Mouse (Mus musculus) hindbrain, embryonic 11.5 days (tissue): ENCODE measurements at regions not wholly inside any gene's neighbourhood (a gene's known extent, or its start where the extent isn't known, plus 50 kb on each side); places are given as distances from the start of the nearest gene placed in this dataset.

Experiments used
- ATAC-seq: fragments of 200-750 bp; cut with Nextera tagmentation; 2 replicates; pipeline ENCODE4 v1.8.0; 2017; ENCODE audit warnings: mild to moderate bottlenecking, moderate TSS enrichment, moderate library complexity; ENCODE audit not compliant: low FRiP score
- DNase-seq: peaks from one replicate; pipeline ENCODE4 v3.0.0-alpha.2; 2015; ENCODE audit warnings: low spot score
- H3K27ac ChIP-seq: fragments of 300-500 bp; sonication (generic); 2 replicates; pipeline ENCODE4 v1.5.1; 2014; ENCODE audit warnings: mild to moderate bottlenecking, low read depth, low read length
- H3K27me3 ChIP-seq: fragments of 300-500 bp; sonication (generic); 2 replicates; pipeline ENCODE4 v1.6.1; 2014; ENCODE audit warnings: mild to moderate bottlenecking, low read length, moderate library complexity, mixed read lengths; ENCODE audit not compliant: control insufficient read depth, insufficient read depth
- H3K36me3 ChIP-seq: fragments of 300-500 bp; sonication (generic); 2 replicates; pipeline ENCODE4 v1.6.1; 2014; ENCODE audit warnings: mild to moderate bottlenecking, low read length, moderate library complexity, mixed read lengths; ENCODE audit not compliant: control insufficient read depth, insufficient read depth
- H3K4me1 ChIP-seq: fragments of 300-500 bp; sonication (generic); replicated peaks from 2 replicates; pipeline ENCODE4 v1.6.1; 2014; ENCODE audit warnings: low read length, mixed read lengths; ENCODE audit not compliant: control insufficient read depth, insufficient read depth
- H3K4me2 ChIP-seq: fragments of 300-500 bp; sonication (generic); replicated peaks from 2 replicates; pipeline ENCODE4 v1.6.1; 2014; ENCODE audit warnings: mild to moderate bottlenecking, low read depth, low read length
- H3K4me3 ChIP-seq: fragments of 300-500 bp; sonication (generic); 2 replicates; pipeline ENCODE4 v1.5.1; 2014; ENCODE audit warnings: low read depth, low read length
- H3K9ac ChIP-seq: fragments of 300-500 bp; sonication (generic); 2 replicates; pipeline ENCODE4 v1.6.1; 2014; ENCODE audit warnings: low read depth, low read length
- H3K9me3 ChIP-seq: fragments of 300-500 bp; sonication (generic); 2 replicates; pipeline ENCODE4 v1.6.1; 2016; ENCODE audit warnings: low read length; ENCODE audit not compliant: control insufficient read depth
- WGBS: fragments of 180-500 bp; shearing (Covaris S2); extraction: QIAGEN DNeasy Blood & Tissue Kit; methylation state at CpG from one replicate; pipeline ENCODE4 v1.1.7; 2014; 5-methylcytosine and 5-hydroxymethylcytosine counted together

DNA sequence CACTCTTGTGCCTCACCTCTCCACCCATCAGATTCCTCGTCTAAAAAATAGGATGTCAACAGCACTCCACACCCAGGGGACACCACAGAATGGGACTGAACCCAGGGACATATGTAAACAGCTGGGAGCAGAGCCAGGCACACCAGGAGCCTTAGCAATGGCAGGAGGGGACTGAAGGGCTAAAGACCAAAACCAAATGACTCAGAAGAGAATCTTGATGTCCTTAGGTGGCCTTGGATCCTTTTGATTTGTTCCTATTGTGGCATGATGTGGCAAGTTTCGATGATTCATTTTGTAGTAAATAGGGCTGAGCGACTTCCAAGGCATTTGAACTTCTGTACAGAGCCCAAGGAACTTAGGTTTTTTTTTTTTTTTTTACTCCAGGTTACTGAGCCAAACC lies 233.4 kb downstream of the Snx10 start:
- ATAC-seq (no peak), DNase-seq (no peak)
- 74% methylated on average over 3 of the region's 3 CpGs for WGBS
- Histone ChIP-seq H3K27me3 (no peaks in the 10 kb centered on the region), H3K27ac (no peak overlapping the region), H3K9ac (no peak overlapping the region), H3K4me1 (no peaks in the 10 kb centered on the region), H3K4me2 (no peak overlapping the region), H3K36me3 (no peaks in the 10 kb centered on the region), H3K9me3 (no peaks in the 10 kb centered on the region), H3K4me3 (no peak overlapping the region)

GRCm38 (mm10) chr6:51757746-51758145 lies 234.0 kb downstream of the Snx10 start:
- Histone ChIP-seq H3K4me1 (no peaks in the 10 kb centered on the region), H3K4me3 (no peak overlapping the region), H3K9me3 (no peaks in the 10 kb centered on the region), H3K36me3 (no peaks in the 10 kb centered on the region), H3K27me3 (no peaks in the 10 kb centered on the region), H3K4me2 (no peak overlapping the region), H3K27ac (no peak overlapping the region), H3K9ac (no peak overlapping the region)
- no peak for ATAC-seq
- 90% methylated on average over 4 of the region's 4 CpGs for WGBS
- DNase-seq, result no peak

- Histone ChIP-seq H3K4me3 (no peak overlapping the region), H3K9ac (no peak overlapping the region), H3K36me3 (no peaks in the 10 kb centered on the region), H3K27me3 (no peaks in the 10 kb centered on the region), H3K9me3 (no peaks in the 10 kb centered on the region), H3K27ac (no peak overlapping the region), H3K4me2 (no peak overlapping the region), H3K4me1 (no peaks in the 10 kb centered on the region)
- DNase-seq (no peak), ATAC-seq (no peak)
- 83% methylated on average over 3 of the region's 3 CpGs for WGBS
Observed at GRCm38 (mm10) chr6:51758781-51759180, 235.1 kb downstream of the Snx10 start.

- Histone ChIP-seq H3K36me3 (no peaks in the 10 kb centered on the region), H3K4me1 (no peaks in the 10 kb centered on the region), H3K27me3 (no peaks in the 10 kb centered on the region), H3K4me2 (no peak overlapping the region), H3K4me3 (no peak overlapping the region), H3K9me3 (no peaks in the 10 kb centered on the region), H3K9ac (no peak overlapping the region), H3K27ac (no peak overlapping the region)
- 63% methylated on average over 5 of the region's 5 CpGs for WGBS
- DNase-seq (no peak), ATAC-seq (no peak)
Observed at GRCm38 (mm10) chr6:51760372-51760771, 236.7 kb downstream of the Snx10 start.

DNA sequence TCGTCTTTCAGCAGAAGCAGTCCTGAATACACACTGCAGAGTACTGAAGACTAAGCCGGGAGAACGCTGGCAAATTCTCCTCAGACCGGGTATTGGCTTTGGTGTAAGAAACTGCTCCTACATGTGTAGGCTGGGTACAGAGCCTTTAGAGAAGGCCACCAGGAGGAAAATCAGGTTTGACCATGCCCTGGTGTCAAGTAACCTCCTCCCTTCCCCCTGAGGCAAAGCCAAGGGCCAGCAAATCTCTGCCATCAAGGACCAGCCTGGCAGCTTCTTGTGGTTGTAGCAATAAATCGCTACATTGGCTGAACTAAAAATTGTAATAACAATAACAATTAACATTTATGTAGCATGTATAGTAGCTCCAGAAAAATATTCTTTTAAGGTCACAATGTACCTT lies 237.8 kb downstream of the Snx10 start:
- WGBS, result 83% methylated on average over 5 of the region's 5 CpGs
- no peak for ATAC-seq

DNA sequence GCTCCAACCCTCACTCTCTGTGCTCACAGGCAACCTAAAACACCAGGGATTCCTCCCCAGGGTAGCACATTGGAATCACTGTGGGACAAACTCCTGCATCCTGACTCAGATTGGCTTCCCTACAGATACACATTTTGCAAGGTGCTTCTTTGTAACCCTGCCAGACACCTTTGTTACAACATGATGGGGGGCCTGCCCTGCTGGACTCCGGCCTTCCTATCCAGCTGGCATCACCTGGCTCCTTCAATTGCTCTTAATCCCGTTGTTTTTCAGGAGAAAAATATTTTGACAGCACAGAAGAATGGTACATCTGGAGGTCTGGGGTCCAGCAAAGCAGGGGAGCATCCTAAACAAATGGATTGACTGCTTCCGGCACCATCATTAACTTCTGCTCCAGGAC lies 242.8 kb downstream of the Snx10 start:
- Histone ChIP-seq H3K4me3 (no peak overlapping the region), H3K36me3 (no peaks in the 10 kb centered on the region), H3K27me3 (no peaks in the 10 kb centered on the region), H3K27ac (no peak overlapping the region), H3K4me1 (0 out of 2 replicates have a peak, but pooled peaks cover 8% of the 10 kb centered on the region), H3K4me2 (no peak overlapping the region), H3K9ac (no peak overlapping the region), H3K9me3 (no peaks in the 10 kb centered on the region)
- 27% methylated on average over 3 of the region's 3 CpGs for WGBS
- ATAC-seq (no peak), DNase-seq (no peak)

More for the DNA sequence above, 237.8 kb downstream of the Snx10 start:
- Histone ChIP-seq H3K27ac (no peak overlapping the region), H3K27me3 (no peaks in the 10 kb centered on the region), H3K4me1 (no peaks in the 10 kb centered on the region), H3K4me3 (no peak overlapping the region), H3K4me2 (no peak overlapping the region), H3K9me3 (no peaks in the 10 kb centered on the region), H3K36me3 (no peaks in the 10 kb centered on the region), H3K9ac (no peak overlapping the region)
- DNase-seq, result no peak

DNA sequence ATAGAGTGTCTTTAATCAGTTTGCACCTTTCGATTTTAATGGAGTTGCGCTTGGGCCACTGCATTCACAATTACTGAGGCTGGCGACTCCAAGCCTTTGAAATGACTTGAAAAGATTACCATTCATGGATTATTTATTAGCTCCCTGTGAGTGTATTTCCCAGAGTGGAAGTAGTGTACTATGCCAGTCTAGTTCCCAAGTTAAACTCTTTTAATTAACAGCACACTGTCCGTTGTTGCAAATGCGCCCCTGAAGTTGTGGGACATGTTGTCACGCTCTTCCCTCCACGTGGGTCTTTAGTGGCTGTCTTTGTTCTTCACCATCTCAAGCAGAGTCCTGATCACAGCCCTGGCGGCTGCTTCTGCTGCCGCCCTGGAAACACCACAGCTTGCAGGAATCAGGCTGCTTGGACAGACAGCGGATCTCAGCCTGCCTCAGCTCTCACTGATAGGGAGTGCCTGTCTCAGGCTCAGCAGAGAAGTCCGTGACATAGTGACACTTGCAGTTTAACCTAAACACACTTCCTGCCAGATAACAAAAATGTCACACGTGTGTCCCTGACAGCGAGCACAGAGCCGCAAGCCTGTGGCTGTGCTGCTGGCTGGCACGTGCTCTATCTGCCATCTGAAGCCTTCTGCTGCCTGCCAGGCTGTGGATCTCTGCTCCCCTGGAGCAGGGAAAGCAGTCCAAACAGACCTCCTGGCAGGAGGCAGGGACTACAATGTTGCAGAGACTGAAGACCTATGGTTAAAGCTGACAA lies 244.1 kb downstream of the Snx10 start:
- peak overlapping the region; percentile 32 for H3K9ac ChIP-seq
- H3K36me3 ChIP-seq, result no peaks in the 10 kb centered on the region
- H3K4me2 ChIP-seq, result peak overlapping the region; percentile 37
- ATAC-seq, result peak; percentile 75
- peak overlapping the region; percentile 14; the same call in 1 of the 2 replicates for H3K4me3 ChIP-seq
- 4% methylated on average over 15 of the region's 15 CpGs for WGBS
- 0 out of 2 replicates have a peak, but pooled peaks cover 8% of the 10 kb centered on the region for H3K4me1 ChIP-seq
- H3K27me3 ChIP-seq, result no peaks in the 10 kb centered on the region
- peak; percentile 70 for DNase-seq
- H3K27ac ChIP-seq, result peak overlapping the region; percentile 64
- H3K9me3 ChIP-seq, result no peaks in the 10 kb centered on the region

DNA sequence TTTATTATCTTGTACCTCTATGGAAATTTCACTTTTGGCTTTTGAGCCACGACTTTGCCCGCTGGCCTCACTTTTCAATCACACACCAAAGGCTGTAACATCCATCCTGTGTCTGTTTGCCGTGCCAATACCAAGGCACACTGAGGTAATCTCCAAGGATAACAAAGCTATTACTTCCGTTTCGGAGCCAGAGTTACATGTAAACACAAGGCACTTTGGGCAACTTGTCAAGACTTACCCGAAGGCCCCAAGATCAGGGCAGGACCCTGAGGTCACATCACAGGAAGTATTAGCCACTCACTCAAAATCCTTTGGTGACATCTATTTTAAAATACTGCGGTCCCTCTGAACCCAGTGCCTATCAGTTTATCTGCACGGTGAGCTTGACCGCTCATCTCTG lies 241.3 kb downstream of the Skap2 start:
- 83% methylated on average over 9 of the region's 9 CpGs for WGBS
- H3K27ac ChIP-seq, result no peak overlapping the region
- no peak for DNase-seq
- H3K36me3 ChIP-seq, result no peaks in the 10 kb centered on the region
- H3K4me2 ChIP-seq, result no peak overlapping the region
- no peak for ATAC-seq
- H3K4me3 ChIP-seq, result no peak overlapping the region
- H3K4me1 ChIP-seq, result 0 out of 2 replicates have a peak, but pooled peaks cover 8% of the 10 kb centered on the region
- H3K9ac ChIP-seq, result no peak overlapping the region
- no peaks in the 10 kb centered on the region for H3K9me3 ChIP-seq
- no peaks in the 10 kb centered on the region for H3K27me3 ChIP-seq

DNA sequence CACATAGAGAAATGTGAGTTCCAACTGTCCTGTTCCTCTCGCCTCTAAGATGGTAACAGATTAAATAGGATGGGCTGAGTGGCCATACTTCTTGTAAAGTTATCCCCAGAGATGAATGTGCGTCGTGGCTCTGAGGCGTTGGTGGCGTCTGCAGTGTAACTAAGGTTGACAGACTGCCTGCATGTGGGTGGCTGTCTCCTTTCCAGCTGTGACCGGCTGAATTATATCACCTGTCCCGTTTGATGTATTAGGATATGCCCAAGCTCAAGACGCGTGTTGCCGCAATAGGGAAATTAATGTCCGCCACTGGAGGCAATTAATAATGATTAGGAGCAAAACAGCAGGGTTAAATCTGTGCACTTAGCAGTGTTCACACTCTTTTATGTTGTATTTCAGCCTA lies 240.9 kb downstream of the Skap2 start:
- H3K4me1 ChIP-seq, result 0 out of 2 replicates have a peak, but pooled peaks cover 8% of the 10 kb centered on the region
- 70% methylated on average over 11 of the region's 11 CpGs for WGBS
- H3K27ac ChIP-seq, result no peak overlapping the region
- no peak for ATAC-seq
- DNase-seq, result no peak
- no peaks in the 10 kb centered on the region for H3K27me3 ChIP-seq
- H3K9ac ChIP-seq, result no peak overlapping the region
- no peaks in the 10 kb centered on the region for H3K36me3 ChIP-seq
- H3K4me2 ChIP-seq, result no peak overlapping the region
- H3K9me3 ChIP-seq, result no peaks in the 10 kb centered on the region
- no peak overlapping the region for H3K4me3 ChIP-seq
